8 mouse cellular contexts compared by ENCODE assay signal in genomic region chr7:84679264-84679663, GRCm38 (mm10). TPM values are rescaled to one million over a fixed set of nuclear protein-coding genes. Genes with fewer than 3 reads are reported as not detected.
DNase-seq lines count a peak whose midpoint lies in the region; ATAC-seq and TF ChIP-seq lines count a peak whose summit lies in the region.

No protein-coding gene starts in this region.

- H3K27ac ChIP-seq in embryonic facial prominence, embryonic 14.5 days (replicated peaks; ENCODE audit: low read depth, low read length): peak overlapping the region; percentile 78; the same call in 1 of the 2 replicates
- H3K27ac ChIP-seq in heart, adult 2 months: peak overlapping the region; percentile 54
- no peak overlapping the region for H3K27ac ChIP-seq in limb, embryonic 11.5 days (replicated peaks; ENCODE audit: low read depth, low read length)
- no peak overlapping the region for H3K27ac ChIP-seq in midbrain, embryonic 12.5 days (replicated peaks)
- no peak overlapping the region for H3K27ac ChIP-seq in spleen, adult 2 months (ENCODE audit: insufficient read depth, low read length)

- no peaks in the 10 kb centered on the region for H3K27me3 ChIP-seq in embryonic facial prominence, embryonic 14.5 days (replicated peaks; ENCODE audit: control insufficient read depth, insufficient read depth, low read length)
- H3K27me3 ChIP-seq in heart, adult 2 months (ENCODE audit: control insufficient read depth, insufficient read depth, low read length): no peaks in the 10 kb centered on the region
- H3K27me3 ChIP-seq in limb, embryonic 11.5 days (ENCODE audit: control insufficient read depth, insufficient read depth, low read length): no peaks in the 10 kb centered on the region
- H3K27me3 ChIP-seq in midbrain, embryonic 12.5 days: no peaks in the 10 kb centered on the region
- no peaks in the 10 kb centered on the region for H3K27me3 ChIP-seq in spleen, adult 2 months (ENCODE audit: control insufficient read depth, insufficient read depth, low read length)

- WGBS in embryonic facial prominence, embryonic 14.5 days: 2% methylated on average over 4 of the region's 4 CpGs
- under 1% methylated on average over 4 of the region's 4 CpGs for WGBS in heart, adult 2 months
- 4% methylated on average over 4 of the region's 4 CpGs for WGBS in limb, embryonic 11.5 days
- WGBS in midbrain, embryonic 12.5 days: 2% methylated on average over 4 of the region's 4 CpGs
- 2% methylated on average over 4 of the region's 4 CpGs for WGBS in spleen, adult 2 months

- H3K36me3 ChIP-seq in embryonic facial prominence, embryonic 14.5 days (ENCODE audit: control insufficient read depth, insufficient read depth, low read length): no peaks in the 10 kb centered on the region
- H3K36me3 ChIP-seq in heart, adult 2 months (ENCODE audit: control insufficient read depth, insufficient read depth, low read length): peaks cover 4% of the 10 kb centered on the region
- H3K36me3 ChIP-seq in limb, embryonic 11.5 days (ENCODE audit: control insufficient read depth, insufficient read depth, low read length): no peaks in the 10 kb centered on the region
- H3K36me3 ChIP-seq in midbrain, embryonic 12.5 days: no peaks in the 10 kb centered on the region
- no peaks in the 10 kb centered on the region for H3K36me3 ChIP-seq in spleen, adult 2 months (ENCODE audit: control insufficient read depth, insufficient read depth, low read length)

- intact Hi-C loops in heart, adult 2 months (cut with DNase I): loop anchor here (5.0 kb wide), 1 partner anchor 72 kb away; the partner anchor contains the start of gene Fah

- peak overlapping the region; percentile 63 for H3K9ac ChIP-seq in embryonic facial prominence, embryonic 14.5 days (ENCODE audit: low read depth, low read length)
- H3K9ac ChIP-seq in heart, adult 2 months (ENCODE audit: low read depth, low read length): no peak overlapping the region
- H3K9ac ChIP-seq in limb, embryonic 11.5 days (ENCODE audit: low read length): no peak overlapping the region
- H3K9ac ChIP-seq in midbrain, embryonic 12.5 days (replicated peaks): no peak overlapping the region; the same call in 1 of the 2 replicates

- peak overlapping the region; percentile 57 for H3K4me2 ChIP-seq in embryonic facial prominence, embryonic 14.5 days (ENCODE audit: low read depth, low read length)
- 0 out of 2 replicates have a peak overlapping the region, but pooled peaks have one; percentile 22 for H3K4me2 ChIP-seq in limb, embryonic 11.5 days (ENCODE audit: low read depth, severe bottlenecking)
- H3K4me2 ChIP-seq in midbrain, embryonic 12.5 days (replicated peaks): peak overlapping the region; percentile 48

- no peak for TF ChIP-seq CTCF in heart, adult 2 months (IDR thresholded peaks at IDR 0.05)
- no peak for TF ChIP-seq CTCF in spleen, adult 2 months (IDR thresholded peaks at IDR 0.05; ENCODE audit: extremely low read depth, insufficient read depth, insufficient read length, insufficient replicate concordance)

- peak; percentile 88 for DNase-seq in A20 (ENCODE audit: low read depth, low spot score)
- DNase-seq in adrenal gland, postnatal 25 days: peak; percentile 54
- peak; percentile 97 for DNase-seq in embryonic facial prominence, embryonic 14.5 days (ENCODE audit: low spot score)
- peak; percentile 51 to 78 for DNase-seq in heart, adult 2 months
- peak; percentile 62 for DNase-seq in kidney, adult 18-20 months
- DNase-seq in limb, embryonic 11.5 days (ENCODE audit: low spot score): peak; percentile 75
- peak; percentile 43 to 57 for DNase-seq in spleen, adult 2 months (ENCODE audit: low read depth in 1 of 2, low spot score in 2 of 2)

- peaks cover 9% of the 10 kb centered on the region for H3K4me1 ChIP-seq in embryonic facial prominence, embryonic 14.5 days (ENCODE audit: control insufficient read depth, insufficient read depth, low read length)
- H3K4me1 ChIP-seq in heart, adult 2 months (ENCODE audit: control insufficient read depth, insufficient read depth, low read length): peaks cover 4% of the 10 kb centered on the region
- H3K4me1 ChIP-seq in limb, embryonic 11.5 days (ENCODE audit: control insufficient read depth, insufficient read depth, low read length): peaks cover 7% of the 10 kb centered on the region; the same call in 1 of the 2 replicates
- peaks cover 17% of the 10 kb centered on the region for H3K4me1 ChIP-seq in midbrain, embryonic 12.5 days
- no peaks in the 10 kb centered on the region for H3K4me1 ChIP-seq in spleen, adult 2 months (ENCODE audit: control insufficient read depth, insufficient read depth, insufficient read length)

- peaks cover 2% of the 10 kb centered on the region; the same call in 1 of the 2 replicates for H3K79me2 ChIP-seq in heart, adult 2 months (replicated peaks; ENCODE audit: control insufficient read depth, insufficient read depth, low read length)

- ATAC-seq in embryonic facial prominence, embryonic 14.5 days (ENCODE audit: low read depth): peak; percentile 99
- peak; percentile 93 for ATAC-seq in limb, embryonic 11.5 days (ENCODE audit: insufficient number of reproducible peaks, low FRiP score, low TSS enrichment, low read depth)
- ATAC-seq in midbrain, embryonic 12.5 days (ENCODE audit: low FRiP score, low read depth): peak; percentile 95

- 0 out of 2 replicates have a peak, but pooled peaks have one; percentile 28 for TF ChIP-seq POLR2A in heart, adult 2 months (IDR thresholded peaks at IDR 0.05; ENCODE audit: insufficient read depth, low read depth, low read length)
- TF ChIP-seq POLR2A in spleen, adult 2 months (IDR thresholded peaks at IDR 0.05; ENCODE audit: low read depth, low read length): no peak

- H3K9me3 ChIP-seq in embryonic facial prominence, embryonic 14.5 days (ENCODE audit: control insufficient read depth, low read length): no peaks in the 10 kb centered on the region
- no peaks in the 10 kb centered on the region for H3K9me3 ChIP-seq in limb, embryonic 11.5 days (ENCODE audit: control insufficient read depth, low read length)
- H3K9me3 ChIP-seq in midbrain, embryonic 12.5 days: no peaks in the 10 kb centered on the region

- no peak for TF ChIP-seq EP300 in heart, adult 2 months (IDR thresholded peaks at IDR 0.05; ENCODE audit: insufficient read depth, low read depth, low read length)

- H3K4me3 ChIP-seq in embryonic facial prominence, embryonic 14.5 days (ENCODE audit: low read depth, low read length): peak overlapping the region; percentile 54
- peak overlapping the region; percentile 28 for H3K4me3 ChIP-seq in heart, adult 2 months
- H3K4me3 ChIP-seq in limb, embryonic 11.5 days (ENCODE audit: low read depth, low read length): peak overlapping the region; percentile 39
- peak overlapping the region; percentile 47 for H3K4me3 ChIP-seq in midbrain, embryonic 12.5 days
- H3K4me3 ChIP-seq in spleen, adult 2 months (ENCODE audit: extremely low read depth, insufficient read depth, insufficient read length): peak overlapping the region; percentile 30; the same call in 1 of the 2 replicates

RNA-seq across cellular contexts. Expression of gene Zfand6, which starts 10.5 kb away (rescaled TPM):
- total RNA-seq in adrenal gland, postnatal 25 days (2021): 107 and 112 TPM in 2 replicates
- polyA plus RNA-seq in embryonic facial prominence, embryonic 14.5 days (2014; fragmentation: Nextera tagmentation; extraction: Ambion mirVana): 149 and 179 TPM in 2 replicates
- 10 to 100 TPM; 82.9 to 93.8 TPM for total RNA-seq in heart, adult 2 months (2021)
- 72.9 and 227 TPM in 2 replicates for polyA plus RNA-seq in heart, adult 2 months (2012; rRNA removed)
- polyA plus RNA-seq in limb, embryonic 11.5 days (2014; fragmentation: Nextera tagmentation; extraction: Ambion mirVana): 197 and 215 TPM in 2 replicates
- 217 and 224 TPM in 2 replicates for polyA plus RNA-seq in midbrain, embryonic 12.5 days (2016; fragmentation: Nextera tagmentation; extraction: Ambion mirVana)
- polyA plus RNA-seq in spleen, adult 2 months (2012; rRNA removed): 35.8 and 47.8 TPM in 2 replicates

Comparison
In these comparisons a context has a peak if more than half of its experiments do, and no peak if none do; other contexts are left out.
1. H3K27ac ChIP-seq: peak in embryonic facial prominence, embryonic 14.5 days (single experiment) and heart, adult 2 months (single experiment); none in limb, embryonic 11.5 days (single experiment), midbrain, embryonic 12.5 days (single experiment) and spleen, adult 2 months (single experiment).
2. Peak in every context shown above with its lines, with median percentiles within 50 percentile points of each other: DNase-seq, ATAC-seq, H3K4me2 ChIP-seq and H3K4me3 ChIP-seq.